Mouse (Mus musculus): ENCODE measurements around the gene Tac4. TPM values are rescaled to one million over a fixed set of nuclear protein-coding genes. Genes with fewer than 3 reads are reported as not detected.

The Tac4 gene
- total and polyA plus RNA-seq, 3 experiments = 0.19 TPM; not detected in 2

GRCm38 (mm10) chr11:95259088-95259849 lies 2.1 kb upstream of the Tac4 start:
- no peaks in the 10 kb centered on the region for H3K79me2 ChIP-seq (replicated peaks; ENCODE audit: control insufficient read depth, extremely low read depth, insufficient read depth, poor library complexity, severe bottlenecking)
- no peaks in the 10 kb centered on the region for H3K9me3 ChIP-seq (replicated peaks; ENCODE audit: low read length)
- dilution Hi-C loops (cut with MboI; ENCODE audit: extremely low pct_ligation_motif_present, extremely low pct_unique_long_range_greater_than_20kb, low sequenced_read_pairs) (no loop called here), in situ Hi-C loops (cut with MboI; ENCODE audit: low pct_ligation_motif_present, low pct_unique_long_range_greater_than_20kb, low sequenced_read_pairs) (no loop called here)
- H3K27me3 ChIP-seq (replicated peaks) = peaks cover 39% of the 10 kb centered on the region
- H3K36me3 ChIP-seq (replicated peaks in 1 of 2; ENCODE audit: control insufficient read depth in 1 of 2, insufficient read depth in 1 of 2, low read length in 1 of 2) = no peaks in the 10 kb centered on the region
- H3K9ac ChIP-seq (ENCODE audit: insufficient read depth, low read depth) = peak overlapping the region; percentile 91
- peak; percentile 88 for DNase-seq (ENCODE audit: extremely low read depth)
- peak overlapping the region; percentile 30; the same call in 1 of the 2 replicates for H3K27ac ChIP-seq (ENCODE audit: insufficient read depth, low read depth)
- H3K4me1 ChIP-seq (ENCODE audit: control insufficient read depth in 1 of 2, insufficient read depth in 2 of 2) = peaks cover 10 to 26% of the 10 kb centered on the region in 2 experiments
- peak overlapping the region; percentile 61 to 68 (median 68) for H3K4me3 ChIP-seq (replicated peaks in 1 of 3; ENCODE audit: low read depth in 2 of 3, low read length in 2 of 3, poor library complexity in 1 of 3)
- peak overlapping the region; percentile 67 for H3K4me2 ChIP-seq (ENCODE audit: insufficient read depth, low read depth, poor library complexity, severe bottlenecking)
- TF ChIP-seq CTCF (conservative IDR thresholded peaks at IDR 0.05 in 1 of 2, IDR thresholded peaks at IDR 0.05 in 1 of 2; ENCODE audit: low read depth in 2 of 2, low read length in 2 of 2) (peak; percentile 86 to 100), PAX5 (IDR thresholded peaks at IDR 0.05; ENCODE audit: low read length) (no peak), USF2 (conservative IDR thresholded peaks at IDR 0.05; ENCODE audit: low read depth, low read length) (no peak), HCFC1 (IDR thresholded peaks at IDR 0.05; ENCODE audit: low read depth, low read length) (peak; percentile 72), ELF1 (IDR thresholded peaks at IDR 0.05; ENCODE audit: low read depth, low read length) (peak; percentile 44), ZKSCAN1 (IDR thresholded peaks at IDR 0.05; ENCODE audit: borderline replicate concordance, low read depth, low read length) (no peak), TBP (conservative IDR thresholded peaks at IDR 0.05; ENCODE audit: low read depth, low read length) (no peak), USF1 (IDR thresholded peaks at IDR 0.05; ENCODE audit: low read depth, low read length) (peak; percentile 35), CHD1 (IDR thresholded peaks at IDR 0.05; ENCODE audit: low read depth, low read length) (0 out of 2 replicates have a peak, but pooled peaks have one; percentile 37), MXI1 (IDR thresholded peaks at IDR 0.05; ENCODE audit: low read depth, low read length) (peak; percentile 98), JUN (IDR thresholded peaks at IDR 0.05; ENCODE audit: insufficient read depth, low read depth, low read length) (no peak), KAT2A (IDR thresholded peaks at IDR 0.05; ENCODE audit: insufficient replicate concordance, low read length) (peak; percentile 49; the same call in 1 of the 2 replicates), POLR2A (IDR thresholded peaks at IDR 0.05; ENCODE audit: low read depth, low read length) (peak; percentile 88), MYC (IDR thresholded peaks at IDR 0.05; ENCODE audit: low read depth, low read length) (peak; percentile 91), GABPA (IDR thresholded peaks at IDR 0.05; ENCODE audit: insufficient replicate concordance, low read depth, low read length) (no peak; the same call in 1 of the 2 replicates), BHLHE40 (IDR thresholded peaks at IDR 0.05; ENCODE audit: low read depth, low read length) (peak; percentile 95), E2F4 (IDR thresholded peaks at IDR 0.05; ENCODE audit: insufficient replicate concordance, low read depth, low read length) (no peak), MAFK (IDR thresholded peaks at IDR 0.05; ENCODE audit: insufficient replicate concordance, low read length) (no peak), UBTF (IDR thresholded peaks at IDR 0.05; ENCODE audit: low read depth, low read length) (peak; percentile 81; the same call in 1 of the 2 replicates), MAX (IDR thresholded peaks at IDR 0.05; ENCODE audit: low read length) (peak; percentile 69), MAZ (IDR thresholded peaks at IDR 0.05; ENCODE audit: low read depth, low read length) (peak; percentile 75), POLR2AphosphoS2 (IDR thresholded peaks at IDR 0.05; ENCODE audit: low read depth, low read length) (no peak), SIN3A (IDR thresholded peaks at IDR 0.05; ENCODE audit: low read length) (peak; percentile 67), IRF4 (IDR thresholded peaks at IDR 0.05; ENCODE audit: low read depth, low read length) (peak; percentile 78), TCF12 (IDR thresholded peaks at IDR 0.05; ENCODE audit: low read depth, low read length) (peak; percentile 84), ETS1 (conservative IDR thresholded peaks at IDR 0.05; ENCODE audit: low read depth, low read length) (peak; percentile 5; the same call in 1 of the 2 replicates), CHD2 (IDR thresholded peaks at IDR 0.05; ENCODE audit: low read length) (peak; percentile 49), MEF2A (IDR thresholded peaks at IDR 0.05; ENCODE audit: borderline replicate concordance, low read depth, low read length) (peak; percentile 71), SMC3 (IDR thresholded peaks at IDR 0.05; ENCODE audit: low read depth, low read length) (peak; percentile 87), RCOR1 (conservative IDR thresholded peaks at IDR 0.05; ENCODE audit: low read depth, low read length) (no peak), NRF1 (IDR thresholded peaks at IDR 0.05; ENCODE audit: low read depth, low read length) (peak; percentile 60), NELFE (IDR thresholded peaks at IDR 0.05; ENCODE audit: low read depth, low read length) (peak; percentile 98), ZNF384 (IDR thresholded peaks at IDR 0.05; ENCODE audit: low read depth, low read length) (0 out of 2 replicates have a peak, but pooled peaks have one; percentile 38), EP300 (IDR thresholded peaks at IDR 0.05; ENCODE audit: low read length) (peak; percentile 32; the same call in 1 of the 2 replicates), ZC3H11A (IDR thresholded peaks at IDR 0.05; ENCODE audit: low read depth, low read length) (peak; percentile 18; the same call in 1 of the 2 replicates), ZMIZ1 (IDR thresholded peaks at IDR 0.05; ENCODE audit: low read depth, low read length) (no peak), RAD21 (IDR thresholded peaks at IDR 0.05; ENCODE audit: low read depth, low read length) (peak; percentile 75), JUND (conservative IDR thresholded peaks at IDR 0.05; ENCODE audit: low read depth, low read length) (no peak)
